Mouse (Mus musculus) frontal cortex, postnatal 14 days (tissue): ENCODE measurements around the gene E4f1.

Experiments used
- DNase-seq, 2 experiments: peaks; one replicate each; pipeline ENCODE4 v3.0.0; 2022; ENCODE audit warnings: low spot score in 2 of 2

Gene E4f1

GRCm38 (mm10) chr17:24481027-24481815 lies 11.1 kb upstream of the E4f1 start:
- DNase-seq, result no peak

- DNase-seq, result no peak
Measured at GRCm38 (mm10) chr17:24480201-24480826, 10.2 kb upstream of the E4f1 start.

DNA sequence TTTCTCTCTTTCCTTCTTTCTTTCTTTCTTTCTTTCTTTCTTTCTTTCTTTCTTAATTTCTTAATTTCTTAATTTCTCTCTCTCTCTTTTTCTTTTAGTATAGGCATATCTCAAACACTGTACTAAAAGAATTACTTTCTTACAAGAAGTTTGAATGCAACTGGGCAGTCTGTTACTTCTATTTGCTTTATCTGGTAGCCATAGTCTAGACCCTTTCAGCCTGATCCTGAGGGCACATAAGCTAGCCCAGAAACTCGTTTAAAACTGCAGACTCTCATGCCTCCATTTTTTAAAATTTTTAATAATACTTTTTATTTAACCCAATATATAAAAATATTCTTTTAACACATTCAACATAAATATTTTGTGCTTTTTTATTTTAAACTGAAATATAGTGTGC lies 9.3 kb upstream of the E4f1 start:
- DNase-seq, result no peak

DNA sequence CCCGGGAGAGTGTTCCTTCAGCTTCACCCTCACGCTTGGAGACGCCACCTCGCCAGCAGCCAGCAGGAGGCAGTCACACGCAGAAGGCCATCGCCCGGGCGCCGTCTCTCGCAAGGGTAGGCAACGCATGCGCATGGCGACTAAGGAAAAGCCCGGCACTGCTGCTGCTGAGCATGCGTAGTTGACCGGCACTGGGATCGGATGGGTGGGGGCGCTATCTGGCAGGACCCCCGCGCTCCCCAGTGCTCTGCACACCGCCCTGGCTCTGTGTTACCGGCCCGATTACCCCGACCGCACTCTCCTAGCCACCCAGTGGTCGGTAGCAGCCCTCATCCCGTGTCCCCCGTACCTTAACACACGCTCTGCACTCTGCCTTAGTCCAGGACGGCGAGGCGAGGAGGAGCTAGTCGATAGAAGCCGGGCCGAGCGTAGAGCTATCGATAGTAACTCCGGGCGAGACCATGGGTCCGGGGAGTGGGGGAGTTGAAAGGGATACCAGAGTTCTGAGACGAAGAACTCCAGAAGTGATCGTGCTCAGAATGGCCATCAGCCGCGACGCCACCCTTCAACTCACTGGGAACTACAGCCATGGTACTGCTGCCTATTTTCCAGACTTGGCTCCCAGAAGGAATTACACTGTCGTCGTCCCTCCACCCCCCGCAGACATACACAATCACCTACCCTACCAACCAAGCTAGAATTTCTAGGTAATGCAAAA lies 8.7 kb upstream of the E4f1 start, which contains the start of gene Mlst8:
TSS of gene Mlst8 (minus strand) at position 416 of the 718 bp plus-strand sequence.
- DNase-seq, result peak; percentile 94 to 96

- no peak for DNase-seq
Measured at GRCm38 (mm10) chr17:24477985-24478600, 8.0 kb upstream of the E4f1 start.

DNA sequence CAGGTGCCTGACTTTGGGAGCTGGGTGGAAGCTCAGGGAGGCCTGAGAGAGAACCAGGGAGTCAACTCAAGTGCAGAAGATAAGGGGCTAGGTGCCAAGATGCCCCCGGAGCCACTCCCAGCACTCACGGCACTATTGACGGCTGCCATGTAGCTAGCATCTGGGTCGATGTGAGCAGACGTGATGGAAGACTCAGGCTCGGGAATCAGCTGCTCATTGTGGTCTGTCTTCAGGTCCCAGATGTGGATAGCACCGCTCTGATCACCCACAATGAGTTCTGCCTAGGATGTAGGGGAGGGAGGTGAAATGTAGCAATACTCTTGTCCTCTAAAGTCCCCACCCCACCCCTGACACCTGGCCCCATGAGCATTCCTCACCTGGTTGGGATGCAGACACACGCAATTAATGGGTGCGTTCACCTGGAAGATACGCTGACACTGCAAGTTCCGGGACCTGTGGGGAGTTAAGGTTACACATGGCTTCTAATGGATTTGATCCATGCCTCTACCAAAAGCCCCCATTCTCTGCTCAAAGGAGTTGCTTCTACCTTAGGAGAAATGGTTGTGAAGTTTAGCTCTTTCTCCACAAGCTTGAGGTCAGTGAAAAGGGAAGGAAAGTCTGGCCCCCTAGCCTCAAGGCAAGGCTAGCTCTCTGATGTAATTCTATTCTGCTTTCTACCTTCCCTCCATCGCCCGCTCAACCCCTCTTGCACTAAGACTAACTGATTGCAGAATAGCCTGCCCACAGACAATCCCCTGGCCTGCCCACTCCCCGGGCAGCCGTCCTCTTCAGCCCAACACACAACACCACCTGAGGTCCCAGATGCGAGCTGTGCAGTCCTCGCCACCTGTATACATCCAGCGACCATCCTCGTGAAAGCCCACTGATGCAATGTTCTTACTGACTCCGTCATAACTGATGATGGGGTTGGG lies 7.2 kb upstream of the E4f1 start:
- DNase-seq, result no peak

GRCm38 (mm10) chr17:24476022-24476776 lies 6.1 kb upstream of the E4f1 start:
- DNase-seq, result no peak

DNA sequence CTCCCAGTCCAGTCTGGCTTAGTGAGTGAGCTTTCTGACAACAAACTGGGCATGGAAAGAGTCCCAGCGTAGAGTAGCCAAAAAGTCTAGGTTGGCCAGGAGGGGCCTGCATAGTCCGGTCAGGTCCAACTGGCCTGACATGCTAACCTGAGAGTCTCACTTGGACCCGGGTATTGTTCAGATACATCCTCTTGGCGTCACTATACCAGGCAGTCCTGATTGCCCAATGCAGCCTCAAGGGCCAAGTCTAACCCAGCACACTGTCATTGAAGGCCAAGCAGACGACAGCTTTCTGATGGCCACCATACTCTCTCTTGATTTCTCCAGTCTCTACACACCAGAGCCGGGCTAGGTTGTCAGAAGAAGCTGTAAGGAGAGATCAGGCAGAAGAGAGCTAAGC lies 5.5 kb upstream of the E4f1 start:
- DNase-seq, result no peak

DNA sequence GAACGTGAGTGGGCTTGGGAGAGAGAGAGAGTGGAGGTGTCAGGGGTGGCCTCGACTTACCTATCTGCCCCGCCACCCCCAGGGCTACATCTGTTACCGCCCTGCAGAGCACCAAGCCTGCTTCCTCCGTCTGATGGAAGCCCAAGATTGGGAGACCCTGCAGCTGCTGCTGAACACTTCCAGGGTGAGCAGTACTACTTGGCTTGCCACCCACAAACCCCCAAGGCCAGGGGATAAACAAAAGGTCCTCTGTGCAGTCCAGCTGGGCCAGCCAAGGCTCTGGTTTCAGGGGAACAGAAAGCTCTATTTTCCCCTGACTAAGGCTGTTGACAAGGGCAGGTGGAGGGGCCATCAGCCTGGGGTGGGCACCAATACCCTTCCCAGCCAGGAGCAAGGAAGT lies 4.4 kb upstream of the E4f1 start:
- DNase-seq, result peak; percentile 34 to 64

DNA sequence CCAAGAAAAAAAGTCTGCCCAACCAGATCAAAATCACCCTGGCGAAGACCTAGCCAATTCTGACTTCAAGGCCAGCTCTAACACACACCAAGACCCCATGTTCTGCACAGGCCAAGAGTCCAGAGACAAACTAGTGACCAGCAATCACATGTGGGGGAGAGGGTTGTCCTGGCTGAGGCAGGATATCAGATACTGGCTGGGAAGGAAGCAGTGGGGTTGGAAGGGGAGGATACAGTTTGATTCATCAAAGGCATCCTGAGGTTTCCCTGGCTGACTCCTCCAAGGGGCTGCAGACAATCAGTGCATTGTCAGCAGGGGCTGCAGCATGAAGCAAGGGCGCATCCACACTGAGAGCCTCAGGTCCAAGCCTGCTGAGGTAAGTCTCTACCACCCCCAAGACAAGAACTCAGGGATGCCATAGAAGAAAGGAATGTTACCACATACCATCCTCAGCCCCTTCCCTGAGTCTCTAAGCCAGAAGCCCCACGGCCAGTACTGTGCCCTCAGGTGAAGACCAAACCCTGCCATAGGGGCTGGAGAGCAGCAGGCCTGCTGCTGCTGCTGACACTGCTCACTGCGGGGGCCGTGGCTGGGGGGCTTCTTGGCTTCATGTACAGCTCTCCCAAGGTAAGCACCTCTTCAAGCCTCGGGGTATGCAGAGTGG lies 3.6 kb upstream of the E4f1 start, which contains the start of gene Bricd5:
TSS of gene Bricd5 (plus strand) at position 273 of the 664 bp plus-strand sequence.
- DNase-seq, result no peak

DNA sequence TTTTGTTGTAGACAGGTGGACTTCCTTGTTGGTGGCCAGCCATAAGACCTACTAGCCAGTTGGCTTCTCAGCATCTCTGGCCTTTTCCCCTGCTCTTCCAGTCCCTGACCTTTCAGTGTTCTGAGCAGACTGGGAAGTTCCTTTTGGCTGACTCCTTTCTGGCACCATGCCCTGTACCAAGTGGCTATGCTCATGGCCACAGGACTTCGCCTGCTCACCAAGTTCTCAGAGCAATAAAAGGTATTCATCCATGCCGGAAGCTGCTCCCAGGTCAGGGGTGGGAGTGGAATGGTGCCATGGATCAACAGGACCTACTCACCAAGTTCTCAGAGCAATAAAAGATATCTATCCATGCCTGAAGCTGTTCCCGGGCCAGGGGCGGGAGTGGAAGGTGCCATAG lies 2.4 kb upstream of the E4f1 start:
- peak in 1 of 2 experiments; percentile 34 for DNase-seq

DNA sequence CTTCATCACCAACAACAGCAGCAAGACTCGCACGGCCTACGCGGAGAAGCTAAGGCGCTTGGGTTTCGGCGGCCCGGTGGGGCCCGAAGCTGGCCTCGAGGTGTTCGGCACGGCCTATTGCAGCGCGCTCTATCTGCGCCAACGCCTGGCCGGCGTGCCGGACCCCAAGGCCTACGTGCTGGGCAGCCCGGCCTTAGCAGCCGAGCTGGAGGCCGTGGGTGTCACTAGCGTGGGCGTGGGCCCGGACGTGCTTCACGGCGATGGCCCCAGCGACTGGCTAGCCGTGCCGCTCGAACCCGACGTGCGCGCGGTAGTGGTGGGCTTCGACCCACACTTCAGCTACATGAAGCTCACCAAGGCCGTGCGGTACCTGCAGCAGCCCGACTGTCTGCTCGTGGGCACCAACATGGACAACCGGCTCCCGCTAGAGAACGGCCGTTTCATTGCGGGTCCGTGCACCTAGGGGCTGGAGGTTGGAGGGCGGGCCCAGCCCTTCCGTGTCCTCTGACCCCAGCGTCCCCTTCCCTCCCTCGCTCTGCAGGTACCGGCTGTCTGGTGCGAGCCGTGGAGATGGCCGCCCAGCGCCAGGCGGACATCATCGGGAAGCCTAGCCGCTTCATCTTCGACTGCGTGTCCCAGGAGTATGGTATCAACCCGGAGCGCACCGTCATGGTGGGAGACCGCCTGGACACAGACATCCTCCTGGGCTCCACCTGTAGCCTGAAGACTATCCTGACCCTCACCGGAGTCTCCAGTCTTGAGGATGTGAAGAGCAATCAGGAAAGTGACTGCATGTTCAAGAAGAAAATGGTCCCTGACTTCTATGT lies 801 bp upstream of the E4f1 start:
- peak; percentile 46 to 49 for DNase-seq

DNA sequence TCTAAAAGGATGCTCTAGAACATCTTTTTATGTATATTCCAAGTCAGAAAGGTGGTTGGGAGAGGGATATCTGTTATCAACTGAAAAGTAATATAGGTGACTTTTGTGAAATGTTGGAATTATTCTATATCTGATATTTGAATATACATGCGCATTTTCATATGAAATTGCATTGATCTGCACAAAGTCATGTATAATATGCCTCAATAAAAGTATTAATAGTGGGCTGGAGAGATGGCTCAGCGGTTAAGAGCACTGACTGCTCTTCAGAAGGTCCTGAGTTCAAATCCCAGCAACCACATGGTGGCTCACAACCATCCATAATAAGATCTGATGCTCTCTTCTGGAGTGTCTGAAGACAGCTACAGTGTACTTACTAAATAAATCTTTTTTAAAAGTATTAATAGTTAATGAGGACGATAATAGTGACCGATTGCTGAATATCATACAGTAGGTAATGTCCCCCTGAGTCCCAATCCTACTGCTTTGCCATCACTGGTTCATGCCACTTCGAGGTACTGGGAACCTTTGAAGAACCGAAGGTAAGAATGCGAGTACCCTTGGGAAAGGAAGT lies 690 bp downstream of the E4f1 start:
- DNase-seq, result no peak

DNA sequence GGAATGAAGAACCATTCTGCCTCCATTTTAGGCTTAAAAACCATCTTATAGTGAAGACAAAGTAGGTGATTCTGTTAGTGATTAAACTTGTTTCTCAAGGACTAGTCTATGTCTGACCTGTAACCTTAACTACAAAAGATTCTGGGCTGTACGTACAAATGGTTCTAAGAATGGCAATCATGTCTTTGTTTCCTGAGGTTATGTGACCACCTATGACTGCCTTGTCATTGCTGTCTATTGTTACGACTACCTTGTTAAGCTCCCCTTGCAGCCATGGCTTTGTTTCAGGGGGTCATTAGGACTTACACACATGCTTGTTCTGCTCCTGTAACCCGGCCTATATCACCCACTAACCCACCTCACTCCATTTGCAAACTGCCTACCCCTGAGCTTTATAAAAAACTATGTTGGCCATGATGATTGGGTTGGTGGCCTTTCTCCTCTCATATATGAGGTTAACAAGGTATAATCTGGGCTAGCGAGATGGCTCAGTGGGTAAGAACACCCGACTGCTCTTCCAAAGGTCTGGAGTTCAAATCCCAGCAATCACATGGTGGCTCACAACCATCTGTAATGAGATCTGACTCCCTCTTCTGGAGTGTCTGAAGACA lies 1.4 kb downstream of the E4f1 start:
- DNase-seq, result no peak

GRCm38 (mm10) chr17:24463374-24464133 lies 6.6 kb downstream of the E4f1 start:
- no peak for DNase-seq

DNA sequence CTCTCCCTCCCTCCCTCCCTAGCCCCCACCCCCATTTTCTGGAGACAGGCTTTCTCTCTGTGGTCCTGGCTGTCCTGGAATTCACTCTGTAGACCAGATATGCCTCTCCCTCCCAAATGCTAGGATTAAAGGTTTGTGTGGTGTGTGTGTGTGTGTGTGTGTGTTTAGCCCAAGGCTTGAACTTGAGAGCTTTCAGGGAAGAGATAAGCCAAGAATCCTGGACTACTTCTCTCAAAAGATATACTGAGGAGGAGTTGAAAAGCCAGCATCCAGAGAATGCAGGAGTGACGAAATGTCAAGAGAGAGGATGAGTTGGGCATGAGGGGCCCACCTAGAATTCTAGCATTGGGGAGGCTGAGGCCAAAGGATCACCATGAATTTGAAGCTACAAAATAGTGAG lies 7.2 kb downstream of the E4f1 start:
- DNase-seq, result no peak

GRCm38 (mm10) chr17:24461580-24461979 lies 8.5 kb downstream of the E4f1 start:
- DNase-seq, result no peak
